Mouse (Mus musculus): ENCODE results near the gene Drc3.
A peak's percentile ranks its signal among the peaks of the same experiment; 100 is the strongest.

Drc3 gene

DNA sequence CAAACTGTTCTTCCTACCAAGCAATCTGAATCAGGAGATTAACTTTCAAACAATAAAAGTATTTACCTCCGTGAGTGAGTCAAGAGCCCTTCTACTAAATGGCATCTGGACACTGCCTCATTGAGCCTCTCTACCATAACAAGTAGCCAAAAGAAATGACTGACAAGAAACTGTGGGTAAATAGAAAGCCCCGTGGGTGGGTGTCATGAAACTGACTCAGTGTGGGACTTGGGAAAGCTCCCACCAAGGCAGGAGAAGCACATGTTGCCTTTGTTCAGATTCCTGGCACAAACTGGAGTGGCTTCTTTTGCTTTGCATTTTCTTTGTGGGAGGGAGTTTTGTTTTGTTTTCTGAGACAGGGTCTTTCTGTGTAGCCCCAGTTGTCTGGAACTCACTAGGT lies 17.4 kb upstream of the Drc3 start:
- DNase-seq (ENCODE audit: low read depth, low spot score) = peak; percentile 65

DNA sequence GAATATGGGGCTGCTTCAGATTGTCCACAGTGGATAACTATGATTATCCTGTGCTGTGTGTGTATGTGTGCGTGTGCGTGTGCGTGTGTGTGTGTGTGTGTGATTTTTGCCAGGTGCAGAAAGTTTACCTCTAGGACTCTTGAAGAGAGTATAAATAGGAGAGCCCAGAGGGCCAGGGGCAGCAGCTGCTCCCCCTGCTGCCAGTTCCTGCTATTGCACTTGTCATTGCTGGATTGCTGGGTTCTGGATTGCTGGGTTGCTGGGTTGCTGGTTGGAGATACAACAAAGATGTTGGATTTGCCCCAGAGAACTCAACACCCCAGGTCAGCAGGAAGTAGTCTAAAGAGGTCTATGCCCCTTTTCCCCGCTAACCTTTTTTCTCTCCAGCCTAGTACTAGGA lies 14.8 kb upstream of the Drc3 start:
- DNase-seq (ENCODE audit: low read depth, low spot score) = peak; percentile 47

DNA sequence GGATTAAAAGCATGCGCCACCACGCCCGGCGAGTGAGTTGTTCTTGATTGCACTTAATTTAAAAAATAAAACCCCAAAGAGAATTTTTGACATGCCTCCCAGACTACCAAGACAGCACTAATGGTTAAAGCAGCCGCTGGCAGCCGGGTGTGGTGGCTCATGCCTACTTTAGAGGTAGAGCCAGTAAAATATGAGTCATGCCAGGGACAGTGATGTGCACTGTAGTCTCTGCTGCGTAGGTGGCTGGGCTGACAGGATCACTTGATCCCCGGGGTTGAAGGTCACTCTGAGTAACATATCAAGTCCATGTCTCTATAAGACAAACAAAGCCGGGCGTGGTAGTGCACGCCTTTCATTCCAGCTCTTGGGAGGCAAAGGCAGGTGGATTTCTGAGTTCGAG lies 13.8 kb upstream of the Drc3 start:
- DNase-seq (ENCODE audit: low read depth, low spot score) = peak; percentile 25

DNA sequence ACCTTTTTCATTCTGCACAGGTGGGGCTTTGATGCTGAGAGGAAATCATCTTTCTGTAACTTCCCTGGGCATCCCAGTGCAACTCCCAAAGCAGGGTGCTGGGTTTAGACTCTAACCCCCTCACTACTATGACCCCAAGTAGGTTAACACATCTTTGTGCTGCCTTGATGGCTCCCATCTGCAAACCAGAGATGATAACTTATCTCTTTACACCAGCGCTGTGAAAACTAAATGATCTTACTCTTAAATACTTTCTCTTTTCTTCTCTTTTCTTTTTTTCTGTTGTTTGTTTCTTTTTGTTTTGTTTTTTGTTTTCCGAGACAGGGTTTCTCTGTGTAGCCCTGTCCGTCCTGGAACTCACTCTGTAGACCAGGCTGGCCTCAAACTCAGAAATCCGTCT lies 7.3 kb upstream of the Drc3 start:
- DNase-seq (ENCODE audit: low read depth, low spot score) = no peak

DNA sequence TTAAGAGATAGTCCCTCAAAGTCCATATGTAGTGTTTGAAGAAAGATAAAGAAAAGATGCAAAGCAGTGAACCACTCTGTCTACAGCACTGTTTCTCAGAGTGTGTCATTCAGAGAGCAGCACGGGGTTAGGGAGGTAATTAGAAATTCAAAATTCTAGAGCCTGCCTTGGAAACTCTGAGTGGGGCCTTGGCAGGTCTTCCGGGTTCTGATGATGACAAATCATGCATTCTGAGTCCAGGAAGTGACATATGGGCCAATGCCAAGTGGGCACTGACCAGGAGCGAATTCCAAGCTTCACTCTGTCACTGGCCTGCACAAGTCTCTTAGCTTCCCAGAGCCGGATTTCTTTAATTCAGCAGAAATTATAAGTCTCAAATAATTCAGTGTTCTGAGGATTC lies 6.6 kb upstream of the Drc3 start:
- peak; percentile 93 for DNase-seq (ENCODE audit: low read depth, low spot score)

DNA sequence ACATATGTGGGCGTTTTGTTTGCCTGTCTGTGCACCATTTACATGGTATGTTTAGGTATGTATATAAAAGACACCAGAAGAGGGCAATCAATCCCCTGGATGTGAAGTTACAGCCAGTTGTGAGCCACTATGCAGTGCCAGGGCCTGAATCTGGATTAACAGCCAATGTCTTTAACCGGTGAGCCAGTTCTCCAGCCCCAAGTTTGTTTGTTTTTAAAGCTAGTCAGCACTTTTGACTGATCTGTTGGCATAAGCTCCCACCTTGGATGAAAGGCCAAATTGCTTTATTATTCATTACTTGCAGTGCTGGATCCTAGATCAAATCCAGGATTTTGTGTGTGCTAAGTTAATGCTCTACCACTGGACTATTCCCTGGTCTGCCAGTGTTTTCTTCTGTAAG lies 1.7 kb upstream of the Drc3 start:
- DNase-seq (ENCODE audit: low read depth, low spot score) = peak; percentile 18

DNA sequence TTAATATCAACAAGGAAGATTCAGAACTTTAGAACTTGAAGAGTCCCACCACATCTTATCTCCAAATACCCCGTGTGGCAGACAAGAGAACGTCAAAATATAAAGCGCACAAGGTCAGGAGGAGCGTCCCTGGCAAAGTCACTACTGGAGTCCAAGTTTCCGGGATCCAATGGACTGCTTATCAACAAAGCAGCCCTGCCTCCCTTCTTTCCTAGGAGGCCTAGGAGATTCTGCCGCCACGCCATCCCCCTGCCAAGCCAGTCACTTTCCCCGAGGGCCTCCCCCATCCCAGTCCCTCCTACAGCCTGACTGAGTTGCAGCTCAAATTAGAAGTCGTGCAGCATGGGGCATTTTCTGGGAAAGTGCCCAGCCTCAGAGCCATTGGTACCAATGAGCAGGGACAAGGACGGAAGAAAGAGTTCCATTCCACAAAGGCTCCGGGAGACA lies 1.2 kb upstream of the Drc3 start:
- DNase-seq (ENCODE audit: low read depth, low spot score) = peak; percentile 73

DNA sequence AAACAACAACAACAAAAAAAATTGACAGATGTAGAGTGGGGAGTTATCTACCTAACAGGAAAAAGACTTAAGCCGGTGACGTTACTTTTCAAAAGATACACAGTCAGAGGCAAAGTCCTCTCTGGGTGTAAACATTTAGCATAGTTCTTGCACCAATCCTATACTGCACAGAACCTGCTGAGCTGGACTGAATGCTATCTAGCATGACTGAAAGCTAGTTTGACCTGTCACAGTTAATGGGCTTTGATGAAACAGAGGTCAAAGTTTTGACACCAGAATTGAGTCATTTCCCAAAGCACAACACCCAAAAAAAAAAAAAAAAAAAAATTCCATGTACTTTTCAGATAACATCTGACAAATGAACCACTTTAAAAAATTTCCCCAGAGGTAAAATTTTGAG lies 2.8 kb downstream of the Drc3 start:
- DNase-seq (ENCODE audit: low read depth, low spot score) = no peak

DNA sequence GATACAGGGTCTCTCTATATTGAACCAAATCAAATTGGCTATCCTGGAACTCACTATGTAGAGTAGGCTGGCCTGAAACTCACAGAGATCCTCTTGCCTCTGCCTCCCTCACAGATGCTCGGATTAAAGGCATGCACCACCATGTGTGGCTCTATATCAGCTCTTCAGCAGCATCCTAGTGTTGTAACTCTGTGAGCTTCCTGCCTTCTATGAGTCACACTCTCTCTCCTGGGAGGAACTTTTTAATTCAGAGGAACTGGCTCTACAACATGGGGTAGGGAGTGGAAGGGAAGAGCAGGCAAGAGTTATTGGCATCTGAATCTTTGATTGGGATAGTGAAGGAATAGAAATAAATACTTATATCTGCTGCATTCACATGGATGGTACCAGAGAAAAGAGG lies 4.0 kb downstream of the Drc3 start:
- no peak for DNase-seq (ENCODE audit: low read depth, low spot score)

DNA sequence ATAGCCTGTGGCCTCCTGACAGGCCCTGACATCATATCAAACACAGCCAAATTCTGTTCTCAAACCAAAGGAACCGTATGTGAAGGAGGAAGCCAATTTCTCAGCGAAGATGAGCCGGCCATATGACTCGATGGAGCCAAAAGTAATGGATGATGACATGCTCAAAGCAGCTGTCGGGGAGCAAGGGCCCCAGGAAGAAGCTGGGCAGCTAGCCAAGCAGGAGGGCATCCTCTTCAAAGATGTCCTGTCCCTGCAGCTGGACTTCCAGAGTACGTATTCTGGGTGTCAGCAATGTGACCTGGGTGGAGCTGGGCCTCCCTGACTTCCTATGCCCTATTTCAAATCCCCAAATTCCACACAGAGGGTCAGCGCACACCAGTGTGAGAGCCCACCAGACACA lies 5.4 kb downstream of the Drc3 start:
- no peak for DNase-seq (ENCODE audit: low read depth, low spot score)

DNA sequence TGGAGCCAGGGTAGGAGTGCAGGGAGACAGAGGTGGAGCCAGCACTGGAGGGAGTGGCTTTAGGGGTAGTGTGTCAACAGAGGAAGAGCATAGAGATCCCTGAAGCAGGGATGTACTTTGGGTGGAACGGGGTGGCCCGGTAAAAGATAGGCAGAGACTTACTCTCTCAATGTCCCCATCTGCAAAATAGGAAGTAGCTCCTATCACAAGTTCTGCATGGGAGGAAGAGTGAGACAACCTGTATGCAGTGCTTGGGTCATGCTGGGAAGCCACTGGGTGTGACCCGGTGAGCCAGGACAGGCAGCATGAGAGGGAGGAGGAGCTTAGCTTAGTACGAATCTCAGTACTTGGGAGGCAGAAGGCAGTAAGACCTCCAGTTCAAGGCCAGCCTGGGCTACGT lies 6.0 kb downstream of the Drc3 start:
- no peak for DNase-seq (ENCODE audit: low read depth, low spot score)

DNA sequence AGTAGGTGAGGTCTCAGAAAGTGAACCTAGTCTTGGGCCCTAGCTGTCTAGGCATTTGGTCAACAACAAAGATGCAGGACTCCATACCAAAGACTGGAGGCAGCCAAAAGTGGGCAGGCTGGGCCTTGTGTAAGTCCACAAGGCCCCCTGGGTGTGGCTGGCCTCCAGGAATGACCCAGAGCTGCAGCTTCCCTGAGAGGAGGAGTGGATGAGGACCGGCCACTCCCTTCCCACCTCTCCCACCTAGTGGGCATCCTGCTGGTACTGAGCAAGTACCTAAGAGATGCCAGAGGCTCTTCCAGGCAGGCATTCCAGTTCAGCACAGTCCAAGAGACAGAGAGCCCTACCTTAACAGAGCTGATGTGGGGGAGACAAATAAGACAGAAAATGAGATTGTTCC lies 6.8 kb downstream of the Drc3 start:
- no peak for DNase-seq (ENCODE audit: low read depth, low spot score)

DNA sequence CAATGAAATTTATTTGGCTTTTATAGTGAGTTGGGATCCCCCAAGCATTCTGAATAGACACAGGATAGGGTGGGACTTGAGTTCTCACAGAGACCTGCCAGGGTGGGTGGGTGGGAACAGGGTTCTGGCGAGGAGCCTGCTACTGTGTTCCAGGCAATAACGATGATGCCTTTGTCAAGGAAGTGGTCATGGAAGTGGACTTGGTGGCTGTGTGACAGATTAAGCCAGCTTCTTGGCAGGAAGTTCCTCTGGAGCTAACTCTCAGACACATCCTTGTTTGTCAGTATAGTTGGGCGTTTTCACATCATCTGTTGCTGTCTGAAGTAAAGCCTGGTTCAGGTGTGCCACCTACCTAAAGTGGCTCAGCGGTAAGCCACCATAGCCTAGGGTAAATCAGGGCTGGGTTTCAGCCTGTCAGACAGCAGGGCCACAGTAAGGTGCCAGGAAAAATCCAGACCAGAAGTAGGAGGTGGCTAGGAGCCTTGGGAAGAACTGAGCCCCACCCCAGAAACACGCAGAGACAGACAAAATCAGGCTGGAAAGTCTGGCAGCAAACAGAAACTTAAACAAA lies 7.6 kb downstream of the Drc3 start:
- no peak for DNase-seq (ENCODE audit: low read depth, low spot score)

DNA sequence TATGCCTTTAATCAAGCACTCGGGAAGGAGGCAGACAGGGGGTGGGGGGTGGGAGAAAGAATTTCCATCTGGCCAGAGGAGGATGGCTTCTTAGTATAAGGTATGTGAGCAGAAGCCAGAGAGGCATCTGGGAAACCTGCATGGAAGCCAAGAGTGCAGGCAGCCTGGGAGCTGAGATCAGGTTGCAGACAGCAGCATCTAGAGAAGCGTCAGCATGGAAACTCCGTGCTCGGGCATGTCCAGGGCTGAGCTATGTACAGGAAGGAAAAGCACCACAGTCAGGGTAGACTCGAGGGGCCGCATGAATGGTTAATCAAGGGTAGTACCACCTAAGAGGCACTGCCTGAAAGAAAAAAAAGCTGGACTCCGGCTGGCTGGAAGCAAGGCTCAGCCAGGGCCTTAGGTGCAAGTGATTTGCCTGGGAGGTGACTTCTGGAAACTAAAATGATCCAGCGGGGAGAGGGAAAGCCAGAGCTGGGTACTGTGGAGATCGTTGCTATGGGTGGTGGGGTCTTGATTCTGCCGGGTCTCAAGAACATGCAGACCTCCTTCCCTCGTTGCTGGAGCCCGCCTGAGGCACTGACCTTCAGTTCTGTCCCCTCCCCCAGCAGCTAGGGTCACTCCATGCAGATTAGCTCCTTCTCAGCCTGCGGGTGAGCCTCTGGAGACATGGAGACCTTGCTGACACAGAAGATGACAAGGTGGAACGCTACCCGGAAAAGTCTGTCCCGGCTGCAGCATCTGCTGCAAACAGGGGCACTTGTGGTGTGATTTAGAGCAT lies 13.3 kb downstream of the Drc3 start:
- no peak for DNase-seq (ENCODE audit: low read depth, low spot score)

DNA sequence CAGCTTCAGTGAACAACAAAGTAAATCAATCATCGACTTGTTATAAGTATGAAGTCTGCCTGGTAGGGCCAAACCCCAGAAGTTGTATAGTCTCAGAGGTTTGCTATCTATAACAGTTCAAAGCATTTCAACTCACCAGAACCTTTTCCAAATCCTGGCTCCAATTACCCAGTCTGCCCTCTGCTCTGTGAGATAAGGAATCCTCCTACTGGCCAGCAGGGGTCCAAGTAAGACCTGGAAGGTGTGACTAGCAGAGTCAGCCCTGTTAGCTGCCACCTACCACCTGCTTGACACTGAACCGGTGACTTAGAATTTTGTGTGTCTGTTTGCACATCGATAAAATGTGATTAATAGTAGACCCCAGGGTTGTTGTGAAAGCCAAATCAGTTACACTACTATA lies 14.1 kb downstream of the Drc3 start:
- no peak for DNase-seq (ENCODE audit: low read depth, low spot score)

DNA sequence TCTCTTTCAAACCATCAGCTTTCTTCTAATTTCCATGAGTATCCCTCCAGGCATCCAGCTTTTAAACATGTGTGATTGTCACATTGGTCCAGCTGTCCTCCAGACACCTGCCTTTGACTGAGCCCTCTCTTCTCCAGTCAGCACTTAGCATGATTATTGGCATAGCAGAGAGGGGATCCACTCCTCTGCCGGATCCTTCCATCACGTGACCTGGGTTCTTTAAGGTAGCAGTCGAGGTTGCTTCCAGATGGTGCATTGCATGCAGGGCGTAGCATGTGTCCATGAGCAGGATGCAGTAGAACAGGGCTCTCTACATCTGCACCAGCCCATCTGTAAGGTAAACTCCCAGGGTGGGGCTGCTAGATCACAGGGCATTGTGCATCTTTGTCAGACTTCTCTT lies 15.8 kb downstream of the Drc3 start:
- DNase-seq (ENCODE audit: low read depth, low spot score) = no peak

DNA sequence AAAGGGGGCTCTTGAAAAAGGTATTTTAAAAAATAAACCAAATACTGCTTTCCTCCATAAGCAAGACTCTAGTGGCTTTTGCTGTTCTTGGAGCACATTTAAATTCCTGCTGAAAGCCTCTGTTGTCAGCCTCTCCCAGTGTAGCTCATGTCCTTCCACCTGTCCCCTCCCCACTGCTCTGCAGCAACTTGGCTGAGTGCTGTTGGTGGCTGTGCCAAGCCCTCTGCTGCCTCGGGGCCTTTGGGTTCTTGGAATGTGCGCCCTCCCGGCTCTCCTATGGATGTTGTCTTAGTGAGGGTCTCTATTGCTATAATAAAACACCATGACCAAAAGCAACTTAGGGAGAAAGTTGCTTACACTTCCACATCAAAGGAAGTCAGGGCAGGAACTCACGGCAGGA lies 16.3 kb downstream of the Drc3 start:
- peak; percentile 55 for DNase-seq (ENCODE audit: low read depth, low spot score)

DNA sequence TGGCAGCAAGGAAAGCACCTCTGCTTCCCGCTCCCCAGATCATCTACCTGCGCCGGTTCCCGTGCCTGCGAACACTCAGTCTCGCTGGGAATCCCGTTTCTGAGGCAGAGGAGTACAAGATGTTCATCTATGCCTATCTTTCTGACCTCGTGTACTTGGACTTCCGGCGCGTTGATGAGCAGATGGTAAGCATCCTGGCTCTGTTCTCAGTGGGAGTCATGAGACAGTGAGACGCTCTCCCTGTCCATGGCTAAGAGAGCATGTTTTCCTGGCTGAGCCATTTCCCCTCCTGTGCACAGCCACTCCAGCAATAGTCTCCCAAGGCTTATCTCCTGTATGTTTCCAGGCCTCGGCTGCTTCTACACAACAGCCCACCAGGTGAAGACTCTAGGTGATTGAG lies 17.3 kb downstream of the Drc3 start:
- DNase-seq (ENCODE audit: low read depth, low spot score) = peak; percentile 60

DNA sequence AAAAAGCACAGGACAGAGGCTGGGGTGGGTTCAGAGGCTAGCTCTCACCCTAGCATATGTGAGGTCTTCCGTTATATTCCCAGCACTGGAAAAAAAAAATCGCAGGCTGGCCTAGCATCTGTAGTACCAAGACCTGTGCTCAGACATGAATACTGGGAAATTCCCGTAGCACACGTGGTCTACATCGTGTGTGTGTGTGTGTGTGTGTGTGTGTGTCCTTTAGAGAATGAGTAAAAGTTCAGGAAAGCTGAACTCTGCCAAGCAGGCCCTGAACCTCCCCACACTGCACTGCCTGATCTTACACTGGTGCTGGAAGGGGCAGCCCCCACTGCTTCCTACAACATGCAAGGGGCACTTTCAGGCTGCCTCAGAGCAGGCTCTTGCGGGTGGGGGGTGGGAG lies 21.4 kb downstream of the Drc3 start:
- no peak for DNase-seq (ENCODE audit: low read depth, low spot score)

DNA sequence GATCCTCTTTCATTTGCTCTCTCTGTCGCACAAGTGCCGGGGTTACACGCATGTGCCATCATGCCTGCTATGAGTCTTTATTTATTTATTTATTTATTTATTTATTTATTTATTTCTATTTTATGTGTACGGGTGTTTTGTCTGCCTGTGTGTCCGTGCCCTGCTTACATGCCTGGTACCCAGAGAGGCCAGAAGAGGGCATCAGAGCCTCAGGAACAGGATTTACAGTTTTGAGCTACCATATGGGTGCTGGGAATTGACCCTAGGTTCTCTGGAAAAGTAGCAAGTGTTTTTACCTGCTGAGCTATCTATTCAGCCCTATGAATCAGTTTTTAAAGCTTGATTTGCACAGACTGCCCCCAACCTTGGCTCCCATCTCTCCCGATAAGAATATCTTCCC lies 30.4 kb downstream of the Drc3 start:
- DNase-seq (ENCODE audit: low read depth, low spot score) = no peak

DNA sequence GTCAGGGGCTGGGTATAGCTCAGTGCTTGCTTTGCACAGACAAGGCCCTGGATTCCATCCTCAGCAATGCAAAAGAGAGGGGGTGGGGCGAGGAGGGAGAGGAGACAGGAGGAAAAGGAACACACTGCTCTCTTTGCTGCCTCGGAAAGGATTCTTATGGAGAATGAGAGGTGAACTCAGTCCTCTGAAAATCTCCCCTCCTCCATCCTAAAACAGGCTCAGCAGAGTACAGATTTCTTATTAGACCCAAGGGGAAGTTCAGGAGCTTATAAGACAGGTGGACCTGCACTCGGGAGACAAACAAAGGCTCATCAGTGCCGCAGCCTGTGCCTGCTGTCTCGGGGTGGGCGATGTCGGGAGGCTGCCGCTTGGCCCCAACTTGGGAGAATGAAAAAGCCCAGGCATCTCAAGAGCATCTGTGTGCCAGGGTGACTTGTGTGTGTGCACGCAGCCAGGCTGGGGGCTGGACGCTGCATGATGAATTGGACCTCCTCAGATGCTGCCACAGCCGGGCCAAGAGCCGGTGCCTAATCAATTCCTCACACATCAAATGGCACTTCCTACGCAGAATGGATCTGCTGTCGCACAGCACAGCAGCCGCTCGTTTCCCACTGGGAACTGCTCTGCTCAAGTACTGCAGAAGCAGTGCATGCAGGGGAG lies 31.8 kb downstream of the Drc3 start:
- peak; percentile 90 for DNase-seq (ENCODE audit: low read depth, low spot score)

DNA sequence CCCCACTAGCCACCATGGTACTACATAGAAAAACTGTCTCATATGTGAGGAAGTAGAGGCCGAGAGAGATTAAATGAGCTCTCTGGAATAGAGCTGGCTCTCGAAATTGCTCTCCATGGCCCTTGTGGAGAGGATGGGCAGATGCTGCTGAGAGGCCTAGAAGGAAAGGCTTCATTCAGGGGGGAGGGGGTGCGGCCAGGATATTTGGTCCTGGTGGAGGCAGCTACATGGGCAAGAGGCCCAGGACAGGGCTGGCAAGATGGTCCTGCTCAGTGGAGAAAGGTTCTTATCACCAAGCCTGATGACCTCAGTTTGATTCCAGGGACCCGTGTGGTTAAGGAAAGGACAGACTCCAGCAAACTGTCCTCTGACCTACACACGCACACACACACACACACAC lies 32.8 kb downstream of the Drc3 start:
- DNase-seq (ENCODE audit: low read depth, low spot score) = no peak

DNA sequence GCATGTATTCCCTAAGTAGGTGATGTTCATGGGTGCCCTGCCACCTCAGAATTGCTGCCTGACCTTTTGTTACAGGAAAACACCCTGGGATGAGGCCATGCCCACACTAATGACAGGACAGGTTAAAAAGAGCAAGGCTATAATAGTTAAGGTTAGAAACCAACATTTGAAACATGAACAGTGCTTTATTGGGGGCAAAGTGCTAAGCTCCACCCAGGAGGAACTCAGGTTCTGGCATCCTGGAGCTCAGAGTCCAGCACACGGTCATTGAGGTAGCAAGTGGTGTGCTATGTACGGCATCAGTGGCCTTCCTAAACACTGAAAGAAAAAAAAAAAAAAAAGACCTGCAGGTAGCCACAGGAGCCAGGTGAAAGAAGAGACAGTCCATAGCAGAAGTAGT lies 34.8 kb downstream of the Drc3 start:
- no peak for DNase-seq (ENCODE audit: low read depth, low spot score)
